Mouse (Mus musculus) cortical plate, adult 2 months (tissue): ENCODE results near the gene Arrb1. TPM values are rescaled to one million over a fixed set of nuclear protein-coding genes. Genes with fewer than 3 reads are reported as not detected.
A peak's percentile ranks its signal among the peaks of the same experiment; 100 is the strongest.

Source experiments
- H3K27ac ChIP-seq: fragments of 200-500 bp; 2 replicates; pipeline ENCODE4 v1.5.1; 2012; ENCODE audit warnings: low read length, control low read depth, inconsistent platforms; ENCODE audit not compliant: insufficient read depth
- H3K4me1 ChIP-seq: fragments of 200-500 bp; 2 replicates; pipeline ENCODE4 v1.6.1; 2011; ENCODE audit warnings: low read length; ENCODE audit not compliant: control insufficient read depth, insufficient read depth
- H3K4me3 ChIP-seq: fragments of 200-500 bp; 2 replicates; pipeline ENCODE4 v1.5.1; 2011; ENCODE audit warnings: mild to moderate bottlenecking, low read length, control low read depth; ENCODE audit not compliant: insufficient read depth
- CTCF ChIP-seq: fragments of 200-500 bp; IDR thresholded peaks from 2 replicates; pipeline ENCODE4 v1.5.1; 2011; ENCODE audit warnings: mild to moderate bottlenecking, control low read depth, low read length; ENCODE audit not compliant: insufficient read depth; ENCODE audit errors: extremely low read depth
- POLR2A ChIP-seq: fragments of 200-500 bp; IDR thresholded peaks from 2 replicates; pipeline ENCODE4 v1.6.1; 2011; ENCODE audit warnings: mild to moderate bottlenecking, low read length, control low read depth; ENCODE audit not compliant: insufficient read depth; ENCODE audit errors: extremely low read depth
- polyA plus RNA-seq: library from polyadenylated mRNA; depleted of rRNA; stranded (reverse); fragments of >200 nt; gene quantifications from 2 replicates; pipeline ENCODE4 v1.2.3, GENCODE M21; 2012

Arrb1 gene
- polyA plus RNA-seq, 1 experiment: 141 TPM

DNA sequence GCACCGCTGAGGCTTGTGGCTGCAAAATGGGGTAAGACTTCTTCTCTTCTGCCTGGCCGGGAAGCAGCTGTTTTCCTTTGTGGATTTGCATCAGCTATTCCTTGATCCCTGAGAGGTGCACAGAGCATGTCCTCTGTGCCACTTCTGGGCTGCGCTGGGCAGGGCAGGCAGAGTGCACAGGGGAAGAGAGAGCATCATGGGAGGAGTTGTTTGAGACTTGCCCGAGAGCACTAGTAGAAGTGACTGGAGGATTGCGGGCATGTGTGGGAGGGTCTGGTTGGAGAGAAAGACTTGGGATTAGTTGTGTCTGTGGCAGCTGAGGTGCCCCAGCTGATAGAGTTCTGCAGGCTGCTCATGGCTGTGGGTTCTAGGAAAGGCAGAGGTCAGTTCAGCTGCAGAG, 35.4 kb downstream of the Arrb1 start:
- no peak overlapping the region for H3K27ac ChIP-seq
- peaks cover 9% of the 10 kb centered on the region for H3K4me1 ChIP-seq
- H3K4me3 ChIP-seq: no peak overlapping the region
- TF ChIP-seq POLR2A: no peak
- TF ChIP-seq CTCF: no peak

DNA sequence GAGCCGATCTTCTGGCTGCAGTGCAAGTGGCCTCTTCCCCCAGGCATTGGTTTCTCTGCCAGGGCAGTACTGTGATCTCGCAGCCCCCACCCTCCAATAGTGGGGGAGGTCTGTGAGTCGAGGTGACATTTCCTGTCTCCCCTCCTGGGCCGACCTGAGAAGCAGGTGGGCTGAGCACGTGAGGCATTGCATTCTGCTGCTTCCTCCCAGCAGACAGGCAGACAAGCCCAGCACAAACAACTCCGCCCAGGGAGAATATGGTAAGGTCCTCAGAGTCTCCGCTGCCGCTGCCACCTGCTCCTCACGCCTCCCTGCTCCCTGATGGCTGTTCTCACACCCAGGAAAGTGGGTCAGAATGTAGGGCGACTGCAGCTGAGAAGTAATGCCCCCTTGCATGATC, 37.7 kb downstream of the Arrb1 start:
- TF ChIP-seq CTCF (no peak), POLR2A (no peak)
- Histone ChIP-seq H3K4me3 (no peak overlapping the region), H3K4me1 (peaks cover 7% of the 10 kb centered on the region), H3K27ac (0 out of 2 replicates have a peak overlapping the region, but pooled peaks have one; percentile 34)

GRCm38 (mm10) chr7:99573351-99573750, 38.1 kb downstream of the Arrb1 start:
- TF ChIP-seq POLR2A (no peak), CTCF (no peak)
- H3K4me3 ChIP-seq: no peak overlapping the region
- no peak overlapping the region for H3K27ac ChIP-seq
- peaks cover 7% of the 10 kb centered on the region for H3K4me1 ChIP-seq

- TF ChIP-seq CTCF (no peak), POLR2A (no peak)
- Histone ChIP-seq H3K27ac (no peak overlapping the region), H3K4me3 (no peak overlapping the region), H3K4me1 (0 out of 2 replicates have a peak, but pooled peaks cover 4% of the 10 kb centered on the region)
Observed at GRCm38 (mm10) chr7:99578246-99578645, 43.0 kb downstream of the Arrb1 start.

DNA sequence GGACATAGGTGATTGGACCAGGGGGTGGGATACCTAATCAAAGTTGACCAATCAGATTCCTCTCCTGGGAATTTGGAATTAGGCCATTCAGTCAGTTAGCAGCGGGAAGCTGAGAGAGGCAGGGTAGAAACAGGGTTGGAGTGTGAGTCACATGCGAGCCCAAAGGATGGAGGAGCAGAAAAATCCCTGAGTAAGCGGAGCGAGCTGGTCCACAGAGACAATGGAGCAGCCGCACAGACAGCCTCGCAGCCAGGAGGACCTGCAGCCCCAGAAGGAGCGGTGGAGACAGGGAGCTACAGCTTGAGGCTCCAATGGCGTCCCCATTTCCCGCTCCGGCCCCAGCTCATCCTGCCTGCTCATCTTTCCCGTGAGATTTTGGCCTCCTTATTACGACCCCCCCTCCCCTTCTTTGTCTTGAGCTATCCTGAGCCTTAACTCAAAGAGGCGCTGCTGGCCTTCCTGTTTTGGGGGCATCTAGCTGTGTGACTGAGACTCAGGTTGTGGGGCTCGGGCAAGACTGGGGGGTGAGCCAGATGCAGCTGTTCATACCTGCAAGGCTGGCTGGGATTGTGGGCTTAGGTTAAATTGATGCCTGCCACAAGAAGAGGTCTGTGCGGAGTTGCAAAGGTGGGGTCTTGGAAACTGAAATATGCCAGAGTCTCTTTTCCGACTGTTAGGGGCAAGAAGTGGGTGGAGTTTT, 44.4 kb downstream of the Arrb1 start:
- 0 out of 2 replicates have a peak, but pooled peaks cover 4% of the 10 kb centered on the region for H3K4me1 ChIP-seq
- no peak for TF ChIP-seq CTCF
- peak; percentile 54 for TF ChIP-seq POLR2A
- H3K4me3 ChIP-seq: peak overlapping the region; percentile 24
- H3K27ac ChIP-seq: no peak overlapping the region

- no peak for TF ChIP-seq POLR2A
- no peak for TF ChIP-seq CTCF
- 0 out of 2 replicates have a peak, but pooled peaks cover 4% of the 10 kb centered on the region for H3K4me1 ChIP-seq
- H3K4me3 ChIP-seq: peak overlapping the region; percentile 24
- H3K27ac ChIP-seq: no peak overlapping the region
Observed at GRCm38 (mm10) chr7:99580247-99580646, 45.0 kb downstream of the Arrb1 start.

- H3K4me3 ChIP-seq: no peak overlapping the region
- TF ChIP-seq CTCF (no peak), POLR2A (no peak)
- no peak overlapping the region for H3K27ac ChIP-seq
- 0 out of 2 replicates have a peak, but pooled peaks cover 4% of the 10 kb centered on the region for H3K4me1 ChIP-seq
Observed at GRCm38 (mm10) chr7:99582306-99582705, 47.0 kb downstream of the Arrb1 start.

DNA sequence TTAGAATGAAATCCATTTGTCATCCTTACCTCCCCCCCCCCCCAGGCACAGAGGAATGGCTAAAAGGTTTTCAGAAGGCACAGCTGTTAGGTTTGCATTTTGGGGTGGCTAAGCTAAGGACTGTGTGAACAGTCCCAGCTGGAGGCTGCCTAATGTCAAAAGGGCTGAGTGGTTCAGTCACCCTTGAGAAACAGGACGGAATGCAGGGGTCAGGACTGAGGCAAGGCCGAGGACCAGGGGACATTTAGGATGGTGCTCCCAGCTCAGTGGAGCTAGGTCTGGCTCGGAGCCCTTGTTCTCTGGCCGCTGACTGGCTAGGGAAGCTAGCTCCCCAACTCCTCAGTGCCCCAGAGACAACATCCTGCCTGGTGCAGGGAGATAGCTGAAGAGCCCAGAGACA, 47.6 kb downstream of the Arrb1 start:
- Histone ChIP-seq H3K4me3 (no peak overlapping the region), H3K4me1 (0 out of 2 replicates have a peak, but pooled peaks cover 4% of the 10 kb centered on the region), H3K27ac (no peak overlapping the region)
- TF ChIP-seq CTCF (no peak), POLR2A (no peak)

DNA sequence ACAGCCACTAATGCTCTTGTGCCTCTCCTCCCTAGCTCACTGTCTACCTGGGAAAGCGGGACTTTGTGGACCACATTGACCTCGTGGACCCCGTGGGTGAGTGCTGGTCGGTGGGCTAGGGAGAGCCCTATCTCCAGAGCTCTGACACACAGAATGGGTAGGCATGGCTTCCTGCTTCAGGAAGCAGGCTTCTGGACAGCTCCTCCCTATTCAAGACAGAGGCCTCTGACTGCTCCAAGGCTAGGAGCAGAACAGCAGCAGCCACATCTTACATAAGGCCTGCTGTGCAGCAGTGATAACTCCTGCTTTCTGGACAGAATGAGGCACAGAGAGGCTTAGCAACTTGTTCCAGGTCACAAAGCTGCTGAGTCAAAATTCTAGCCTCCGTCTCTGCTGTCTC, 48.4 kb downstream of the Arrb1 start:
- Histone ChIP-seq H3K27ac (no peak overlapping the region), H3K4me1 (0 out of 2 replicates have a peak, but pooled peaks cover 4% of the 10 kb centered on the region), H3K4me3 (no peak overlapping the region)
- no peak for TF ChIP-seq CTCF
- TF ChIP-seq POLR2A: no peak

GRCm38 (mm10) chr7:99585976-99586375, 50.7 kb downstream of the Arrb1 start:
- H3K4me3 ChIP-seq: no peak overlapping the region
- TF ChIP-seq POLR2A (no peak), CTCF (no peak)
- H3K4me1 ChIP-seq: 0 out of 2 replicates have a peak, but pooled peaks cover 1% of the 10 kb centered on the region
- H3K27ac ChIP-seq: no peak overlapping the region
